Mouse (Mus musculus) layer of hippocampus, postnatal 25 days (tissue): Measurements from ENCODE around the gene Ptpn1. TPM values are rescaled to one million over a fixed set of nuclear protein-coding genes. Genes with fewer than 3 reads are reported as not detected.

Experiments
- DNase-seq, 2 experiments: peaks; one replicate each; pipeline ENCODE4 v3.0.0; 2022; ENCODE audit warnings: mixed read lengths in 2 of 2, low spot score in 1 of 2; ENCODE audit errors: extremely low spot score in 1 of 2
- total RNA-seq, 2 experiments: library from RNA; stranded (reverse); gene quantifications; 2 replicates each; pipeline ENCODE4 v1.2.3; 2021

Ptpn1 gene
- 10 to 100 TPM; 62.5 to 63.8 TPM for total RNA-seq

DNA sequence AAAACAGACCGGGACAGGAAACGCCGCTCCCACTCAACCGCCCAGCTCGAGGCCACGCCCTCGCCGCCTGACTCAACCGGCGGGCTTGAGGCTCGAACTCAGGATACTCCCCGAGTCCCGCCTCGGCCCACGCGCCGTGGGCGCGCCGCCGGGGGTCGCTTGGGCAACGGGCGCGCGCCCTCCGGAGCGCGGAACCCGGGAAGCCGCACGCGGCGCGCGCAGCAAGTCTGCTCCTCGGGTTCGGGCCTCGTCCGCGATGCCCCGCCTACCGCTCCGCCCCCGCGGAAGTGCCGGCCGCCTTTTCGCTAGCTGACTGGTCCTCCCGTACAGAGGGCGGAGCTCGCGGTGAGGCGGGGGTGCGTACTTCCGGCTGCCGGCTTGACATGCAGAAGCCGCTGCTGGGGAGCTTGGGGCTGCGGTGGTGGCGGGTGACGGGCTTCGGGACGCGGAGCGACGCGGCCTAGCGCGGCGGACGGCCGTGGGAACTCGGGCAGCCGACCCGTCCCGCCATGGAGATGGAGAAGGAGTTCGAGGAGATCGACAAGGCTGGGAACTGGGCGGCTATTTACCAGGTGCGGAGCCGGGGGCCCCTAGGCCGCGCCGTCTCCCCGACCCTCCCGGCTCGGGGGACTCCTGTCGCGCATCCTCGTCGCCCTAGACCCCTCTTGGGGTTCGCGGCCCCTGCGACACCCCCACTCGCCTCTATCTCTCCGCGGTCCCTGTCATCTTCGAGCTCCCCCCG lies at the start of gene Ptpn1:
Gene Ptpn1 (plus strand): TSS at position 73 of the 742 bp plus-strand sequence.
- peak; percentile 91 to 96 for DNase-seq

GRCm38 (mm10) chr2:167886485-167886884 lies 45.4 kb upstream of the Ptpn1 start:
- DNase-seq = no peak

GRCm38 (mm10) chr2:167887516-167888347 lies 44.1 kb upstream of the Ptpn1 start:
- DNase-seq = no peak

DNA sequence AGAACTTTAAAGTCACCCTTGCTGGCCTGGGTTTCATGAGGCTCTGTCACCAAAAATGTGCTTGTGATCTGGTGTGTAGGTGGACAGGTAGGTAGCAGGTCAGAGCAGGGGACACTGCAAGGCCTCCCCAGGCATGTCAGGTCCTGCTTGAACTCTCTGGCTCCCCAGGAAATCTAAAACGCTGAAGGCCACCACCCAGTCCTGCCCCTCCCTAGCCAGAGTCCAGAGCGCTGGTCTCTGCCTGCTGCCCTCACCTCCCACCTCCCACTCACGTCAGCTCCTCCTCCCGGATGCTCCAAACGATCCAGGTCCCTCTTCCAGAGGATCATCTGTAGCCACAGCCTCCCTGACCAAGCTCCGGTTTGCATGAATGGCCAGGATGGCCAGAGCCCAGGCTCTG lies 43.0 kb upstream of the Ptpn1 start:
- DNase-seq = no peak

DNA sequence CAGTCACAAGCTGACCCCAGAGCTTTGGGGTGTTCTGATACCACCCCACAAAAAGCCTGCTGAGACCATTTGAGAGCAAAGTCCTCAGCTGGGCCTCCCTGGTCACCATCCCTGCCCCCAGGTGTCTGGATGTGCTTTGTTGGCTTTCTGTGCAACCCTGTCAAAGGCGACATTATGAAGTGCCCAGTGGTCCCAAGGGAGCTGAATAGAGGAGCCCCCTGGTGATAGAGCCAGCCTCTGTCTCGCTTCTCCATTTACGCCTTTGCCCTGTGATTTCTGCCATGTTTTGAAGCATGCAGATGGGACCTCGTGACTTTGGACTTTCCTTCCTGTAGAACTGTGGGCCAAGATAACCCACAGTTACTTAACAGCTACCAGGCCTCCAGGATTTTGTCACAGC lies 42.0 kb upstream of the Ptpn1 start:
- no peak for DNase-seq

DNA sequence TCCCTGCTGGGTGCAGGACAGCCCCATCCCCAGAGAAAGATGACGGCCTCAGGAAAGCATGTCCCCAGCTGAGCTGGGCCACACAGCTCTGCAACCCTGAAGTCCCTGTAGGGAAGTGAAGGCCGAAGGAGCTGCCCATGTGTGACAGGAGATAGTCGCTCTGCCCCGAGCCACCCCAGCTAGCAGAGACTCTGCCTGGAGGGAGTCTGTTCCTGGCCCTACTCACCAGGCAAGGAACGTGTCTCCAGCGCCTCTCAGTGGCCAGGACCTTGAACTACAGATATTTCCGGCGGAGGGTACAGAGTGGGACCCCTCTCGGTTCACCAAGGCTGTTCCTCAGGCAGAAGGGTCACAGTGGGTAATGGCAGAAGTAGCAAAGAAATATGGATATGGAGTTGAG lies 39.9 kb upstream of the Ptpn1 start:
- DNase-seq = peak; percentile 59 to 76

DNA sequence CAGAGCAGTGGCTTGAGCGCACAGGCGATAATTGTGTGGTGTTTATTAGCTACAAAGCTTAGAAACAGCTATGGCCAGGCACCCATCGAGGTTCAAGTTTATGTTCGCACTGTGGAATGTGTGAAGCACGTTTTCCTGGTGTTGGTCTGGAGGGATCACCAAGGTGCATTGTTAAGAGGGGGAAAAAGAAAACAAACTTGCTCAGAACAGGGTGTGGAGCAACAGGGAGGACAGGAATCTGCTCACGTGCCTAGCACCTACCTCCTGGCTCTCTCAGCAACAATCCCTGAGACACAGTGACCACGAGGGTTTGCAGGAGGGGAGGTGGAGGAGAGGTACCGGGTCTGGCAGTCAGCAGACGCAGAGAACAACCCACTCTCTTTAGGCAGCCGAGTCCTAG lies 38.2 kb upstream of the Ptpn1 start:
- no peak for DNase-seq

DNA sequence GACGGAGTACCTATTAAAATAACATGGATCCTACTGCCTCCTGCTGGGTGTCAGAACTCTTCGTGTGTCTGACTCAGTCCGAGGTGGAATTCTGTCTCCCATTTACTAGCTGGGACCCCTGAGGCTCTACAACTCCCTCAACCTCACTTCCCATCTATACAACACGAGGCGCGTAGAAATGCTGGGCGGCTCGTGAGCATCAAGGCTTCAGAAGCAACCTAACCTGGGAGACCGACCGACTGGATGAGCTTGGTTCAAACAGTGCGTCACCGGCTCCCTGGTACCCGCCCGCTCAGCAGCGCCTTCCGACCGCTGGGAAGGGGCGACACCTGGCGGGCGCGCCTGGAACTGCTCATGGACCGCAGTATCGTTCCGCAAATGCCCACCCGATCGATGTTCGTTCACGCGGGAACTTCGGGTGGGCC lies 36.9 kb upstream of the Ptpn1 start:
- peak; percentile 96 to 97 for DNase-seq

DNA sequence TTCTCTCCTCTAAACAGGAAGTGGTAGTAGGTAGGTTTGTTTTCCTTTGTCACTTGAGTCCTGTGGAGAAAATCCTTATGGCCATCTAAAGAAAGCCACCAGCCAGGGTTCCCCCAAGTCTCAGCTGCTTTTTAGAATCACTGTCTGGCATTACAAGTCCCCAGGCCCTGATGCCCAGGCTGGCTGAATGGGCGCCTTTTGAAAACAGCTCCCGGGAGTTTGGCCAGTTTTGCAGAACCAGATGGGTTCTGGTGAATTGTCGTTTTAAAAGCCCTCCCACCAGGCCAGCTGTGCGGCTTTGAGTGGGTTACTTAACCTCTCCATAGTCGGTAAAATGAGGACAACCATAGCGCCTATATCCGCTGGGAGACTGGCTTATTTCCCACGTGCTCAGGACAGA lies 34.0 kb upstream of the Ptpn1 start:
- DNase-seq = peak in 1 of 2 experiments; percentile 34

DNA sequence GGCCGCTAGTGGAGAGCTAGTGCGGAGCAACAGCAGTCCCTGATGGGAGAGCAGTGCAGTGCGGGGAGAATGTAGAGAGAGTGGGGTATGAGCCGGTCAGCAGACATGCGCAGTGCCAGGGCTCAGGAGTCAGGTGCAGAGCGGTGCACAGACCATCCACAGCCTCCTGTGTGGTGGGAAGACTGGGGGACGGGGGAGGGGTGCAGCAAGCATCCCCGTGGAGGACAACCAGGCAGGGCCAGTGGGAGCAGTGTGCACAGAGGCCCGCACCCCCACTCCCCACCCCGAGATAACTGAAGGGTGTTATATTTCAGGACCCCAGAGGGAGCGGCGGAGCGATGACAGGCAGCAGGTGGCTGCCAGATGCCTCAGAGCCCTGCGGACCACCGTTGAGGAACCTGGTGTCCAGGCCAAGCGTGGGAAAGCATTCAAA lies 31.9 kb upstream of the Ptpn1 start:
- no peak for DNase-seq

DNA sequence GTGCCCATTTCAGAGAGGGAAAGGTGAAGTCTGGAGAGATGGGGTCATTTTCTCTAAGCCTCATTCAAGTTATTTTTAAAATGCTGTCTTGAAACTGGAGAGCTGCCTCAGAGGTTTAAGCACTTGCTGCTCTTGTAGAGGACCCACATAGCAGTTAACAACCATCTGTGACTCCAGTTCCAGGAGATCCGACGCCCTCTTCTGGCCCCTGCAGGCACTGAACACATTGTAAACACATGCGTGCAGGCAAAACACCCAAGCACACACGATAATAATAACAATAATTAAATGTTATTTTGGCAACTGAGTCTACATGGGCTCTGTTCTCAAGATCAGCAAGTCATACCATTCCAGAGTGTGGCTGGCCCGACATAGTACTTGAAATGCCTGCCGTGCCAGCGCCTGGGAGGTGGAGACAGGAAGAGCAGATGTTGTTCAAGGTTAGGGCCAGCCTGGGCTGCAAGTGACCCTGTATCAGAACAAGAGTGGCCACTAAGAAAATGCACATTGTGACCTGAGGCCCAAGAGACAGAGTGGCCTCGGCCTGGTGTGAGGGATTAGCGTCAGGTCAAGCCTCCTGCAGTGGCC lies 29.6 kb upstream of the Ptpn1 start:
- DNase-seq = no peak

DNA sequence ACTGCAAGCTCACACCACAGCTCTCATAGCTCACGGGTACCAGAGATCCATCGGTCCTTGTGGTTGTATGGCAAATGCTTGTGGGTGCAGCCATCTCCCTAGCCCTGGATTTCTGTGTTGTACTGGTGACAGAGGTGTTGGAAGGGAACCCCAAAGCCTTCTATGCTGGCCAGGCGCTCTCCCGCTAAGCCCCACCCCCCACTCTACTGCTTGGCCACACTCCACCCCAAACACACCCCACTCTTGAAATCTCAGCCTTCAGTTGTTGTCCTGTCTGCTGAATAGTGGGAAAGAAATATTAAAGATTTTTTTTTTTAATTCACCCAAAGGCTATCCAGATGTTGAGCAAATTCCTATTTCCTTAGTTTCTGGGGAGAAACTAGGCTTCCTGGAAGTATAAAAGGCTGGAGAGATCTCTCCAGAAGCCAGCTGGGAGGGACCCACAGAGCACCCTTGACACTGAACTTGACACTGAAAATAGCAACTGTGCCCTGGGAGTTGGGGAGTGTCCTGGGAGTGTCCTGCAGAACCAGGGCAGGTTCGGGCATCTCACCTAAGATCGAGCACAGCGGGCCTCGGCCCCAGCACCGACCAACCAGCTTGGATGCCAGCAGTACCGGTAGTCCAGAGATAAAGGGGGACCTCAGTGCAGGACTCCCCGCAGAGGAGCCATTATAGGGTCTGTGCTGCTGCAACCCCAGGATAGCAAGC lies 28.5 kb upstream of the Ptpn1 start:
- no peak for DNase-seq

GRCm38 (mm10) chr2:167904621-167905367 lies 27.1 kb upstream of the Ptpn1 start:
- no peak for DNase-seq

- no peak for DNase-seq
Measured at GRCm38 (mm10) chr2:167905561-167905960, 26.3 kb upstream of the Ptpn1 start.

- DNase-seq = no peak
Measured at GRCm38 (mm10) chr2:167906729-167907128, 25.1 kb upstream of the Ptpn1 start.

- DNase-seq = no peak
Measured at GRCm38 (mm10) chr2:167909531-167910177, 22.2 kb upstream of the Ptpn1 start.

- no peak for DNase-seq
Measured at GRCm38 (mm10) chr2:167910178-167910540, 21.7 kb upstream of the Ptpn1 start.

GRCm38 (mm10) chr2:167911511-167911910 lies 20.3 kb upstream of the Ptpn1 start:
- DNase-seq = no peak

DNA sequence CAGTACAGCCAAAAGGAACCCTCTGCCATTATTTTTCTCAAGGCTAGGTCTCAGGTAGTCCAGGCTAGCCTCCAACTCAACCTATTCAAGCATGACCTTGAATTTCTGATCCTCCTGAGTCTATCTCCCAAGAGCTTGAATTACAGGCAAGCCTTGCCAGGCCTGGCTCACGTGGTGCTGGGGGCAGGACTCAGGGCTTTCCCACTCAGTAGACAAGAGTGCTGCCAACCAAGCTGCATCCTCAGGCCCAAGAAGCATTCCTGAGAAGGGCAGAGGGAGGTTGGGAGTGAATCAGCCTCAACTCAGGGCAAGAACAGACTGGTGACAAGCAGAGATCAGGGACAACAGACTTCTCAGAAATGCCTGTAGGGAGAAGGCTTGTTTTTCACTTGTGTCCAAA lies 12.8 kb upstream of the Ptpn1 start:
- no peak for DNase-seq

DNA sequence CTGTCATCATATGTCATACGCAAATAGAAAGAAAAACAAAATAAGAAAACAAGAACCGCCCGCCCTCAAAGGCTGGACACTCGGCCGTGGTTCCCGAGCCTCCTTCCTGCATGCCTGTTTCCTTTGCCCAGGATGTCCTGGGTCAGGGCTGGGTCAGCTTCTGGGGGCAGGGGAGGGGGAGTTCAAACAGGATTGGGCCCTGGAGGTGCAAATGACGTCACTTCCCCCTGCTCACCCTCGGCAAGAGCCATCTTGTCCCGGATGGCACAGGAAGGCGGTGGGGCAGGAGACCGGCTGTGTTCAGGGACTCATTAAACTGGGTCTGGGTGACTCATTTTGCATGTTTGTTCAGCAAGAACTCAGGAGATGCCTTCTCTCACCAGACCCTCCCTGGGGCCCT lies 11.8 kb upstream of the Ptpn1 start:
- no peak for DNase-seq
